Mouse (Mus musculus) c-Kit-positive CD71-positive TER-119-positive erythroid progenitor cells, embryonic 14.5 days (primary cell): ENCODE results near the gene Exosc6.
"Not testable (repeated sequence)": the region's sequence is repeated elsewhere in the genome, so short reads cannot be mapped to it uniquely, and the experiment has no call there.

Experiments used
- DNase-seq: peaks from one replicate; pipeline ENCODE4 v3.0.0-alpha.2; 2013; ENCODE audit warnings: low spot score

Exosc6 gene

DNA sequence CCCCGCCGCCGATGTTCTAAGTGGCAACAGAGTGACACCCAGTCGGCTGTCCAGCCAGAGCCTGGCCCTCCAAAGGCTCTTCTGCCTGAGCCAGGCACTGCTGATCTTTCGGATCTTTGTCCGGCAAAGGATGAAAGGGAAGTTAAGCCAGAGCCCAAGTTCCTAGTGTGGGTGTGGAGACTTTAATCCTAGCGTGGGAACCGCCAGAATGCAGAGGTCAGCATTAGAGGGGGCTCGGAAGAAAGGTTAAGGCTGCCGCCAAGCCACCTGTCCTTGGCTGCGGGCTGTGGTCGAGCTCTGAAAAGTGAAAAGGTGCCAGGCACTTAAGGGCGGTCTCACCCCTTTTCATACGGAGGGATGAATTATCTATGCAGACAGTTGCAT, 5.5 kb downstream of the Exosc6 start:
- DNase-seq = no peak

DNA sequence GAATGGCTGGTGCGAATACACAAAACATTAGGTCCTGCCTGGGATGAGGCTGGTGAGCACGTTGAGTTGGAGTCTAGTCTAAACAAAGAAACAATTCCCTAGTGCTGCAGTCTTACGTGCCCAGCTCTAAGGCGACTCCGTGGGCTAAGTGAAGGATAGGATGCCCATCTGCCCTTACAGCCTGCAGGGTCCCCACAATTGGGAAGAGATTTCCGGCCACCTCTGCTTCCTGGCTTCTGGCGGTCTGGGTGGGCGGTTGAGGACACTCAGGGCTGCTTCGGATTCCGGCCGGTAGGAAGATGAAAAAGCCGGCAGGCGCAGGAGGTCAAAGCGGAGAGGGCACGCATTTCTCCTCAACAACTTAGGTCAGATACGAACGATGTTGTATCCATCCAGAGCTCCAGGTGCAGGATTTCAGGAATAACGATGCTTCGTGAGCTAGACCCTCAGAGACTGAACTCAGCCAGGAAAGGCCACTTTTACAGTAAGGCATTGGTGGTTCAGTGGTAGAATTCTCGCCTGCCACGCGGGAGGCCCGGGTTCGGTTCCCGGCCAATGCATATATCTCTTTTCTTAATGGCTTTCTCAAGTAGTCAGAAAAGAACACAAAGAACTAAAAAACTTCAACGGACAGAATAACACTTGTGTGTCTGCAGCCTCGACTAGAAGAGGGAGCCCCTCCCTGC, 6.1 kb downstream of the Exosc6 start:
- DNase-seq = peak; percentile 81

DNA sequence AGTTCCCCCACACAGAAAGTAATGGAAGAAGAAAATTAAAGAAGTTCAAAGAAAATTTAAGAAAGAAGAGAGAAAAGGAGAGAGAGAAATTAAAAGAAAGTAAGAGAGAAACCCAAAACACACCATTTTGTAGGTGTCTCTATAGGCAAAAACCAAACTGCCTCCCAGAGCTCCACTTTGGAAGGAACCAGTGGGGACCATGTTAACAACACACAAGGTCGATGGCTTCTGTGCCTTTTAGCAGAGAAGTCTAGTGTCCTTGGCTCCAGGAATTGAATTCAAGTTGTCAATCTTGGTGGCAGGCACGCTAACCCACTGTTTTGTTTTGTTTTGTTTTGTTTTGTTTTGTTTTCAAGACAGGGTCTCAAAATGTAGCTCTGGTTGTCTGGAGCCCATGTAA, 6.8 kb downstream of the Exosc6 start:
- DNase-seq = no peak

DNA sequence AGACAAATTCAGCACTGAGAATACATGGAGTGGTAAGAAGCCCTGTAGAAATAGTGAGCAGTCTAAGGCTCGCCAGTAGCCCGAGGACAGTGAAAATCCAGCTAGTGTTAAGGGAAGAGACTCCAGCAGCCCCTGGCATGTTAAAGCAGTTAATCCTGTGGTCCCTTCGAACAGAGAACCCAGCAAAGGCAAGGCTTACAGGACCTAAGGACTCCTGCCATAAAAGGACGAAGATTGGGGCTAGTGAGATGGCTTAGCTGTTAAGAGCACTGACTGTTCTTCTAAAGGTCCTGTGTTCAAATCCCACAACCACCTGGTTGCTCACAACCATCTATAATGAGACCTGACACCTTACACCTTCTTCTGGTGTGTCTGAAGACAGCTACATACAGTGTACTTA, 10.2 kb downstream of the Exosc6 start:
- no peak for DNase-seq

DNA sequence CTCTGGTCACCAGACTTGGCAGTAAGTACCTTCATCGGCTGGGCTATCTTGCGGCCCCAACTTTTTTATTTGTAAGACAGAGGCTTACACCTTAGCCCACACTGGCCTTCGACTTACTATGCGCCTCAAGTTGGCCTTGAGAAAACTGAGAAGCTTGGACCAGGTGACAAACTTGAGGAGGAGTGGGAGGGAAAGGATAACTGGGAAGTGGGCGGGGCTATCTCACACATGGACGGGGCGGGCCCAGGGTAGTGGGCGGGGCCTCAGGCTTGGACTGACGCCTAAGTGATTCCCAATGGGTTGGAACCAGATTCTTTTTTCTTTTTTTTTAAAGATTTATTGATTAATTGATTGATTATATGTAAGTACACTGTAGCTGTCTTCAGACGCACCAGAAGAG, 11.3 kb downstream of the Exosc6 start:
- no peak for DNase-seq

DNA sequence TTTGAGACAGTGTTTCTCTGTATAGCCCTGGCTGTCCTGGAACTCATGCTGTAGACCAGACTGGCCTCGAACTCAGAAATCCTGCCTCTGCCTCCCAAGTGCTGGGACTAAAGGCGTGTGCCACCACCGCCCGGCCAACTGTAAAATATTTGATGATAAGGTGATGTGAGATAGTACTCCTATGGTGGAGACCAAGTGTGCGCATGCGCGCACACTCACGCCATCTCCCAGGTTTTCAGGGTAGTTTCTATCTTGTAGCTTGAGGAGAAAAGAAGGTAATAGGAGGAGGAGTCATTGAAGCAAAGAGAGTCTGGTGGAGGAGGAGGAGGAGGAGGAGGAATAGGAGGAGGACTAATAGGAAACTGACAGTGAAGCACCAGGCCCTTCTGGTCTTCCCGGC, 12.5 kb downstream of the Exosc6 start:
- DNase-seq = not testable (repeated sequence)

DNA sequence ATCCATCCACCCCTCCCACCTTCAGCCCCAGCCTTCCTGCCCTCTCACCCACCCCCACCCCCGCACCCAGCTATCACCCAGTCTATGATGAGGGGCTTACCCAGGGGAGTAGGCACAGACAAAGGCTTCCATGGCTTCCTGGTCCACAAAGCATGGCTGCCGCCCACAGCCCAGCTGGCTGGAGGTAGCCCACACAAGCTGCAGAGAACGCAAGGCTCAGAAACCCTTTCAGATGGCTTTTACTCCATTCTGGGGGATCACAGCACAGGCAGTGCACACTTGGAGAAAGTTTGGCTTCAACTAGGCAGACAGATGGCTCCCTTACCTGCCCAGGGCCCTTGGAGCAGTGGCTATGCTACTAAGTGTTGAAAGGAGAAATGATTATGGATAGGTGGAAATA, 19.8 kb downstream of the Exosc6 start:
- DNase-seq = no peak

DNA sequence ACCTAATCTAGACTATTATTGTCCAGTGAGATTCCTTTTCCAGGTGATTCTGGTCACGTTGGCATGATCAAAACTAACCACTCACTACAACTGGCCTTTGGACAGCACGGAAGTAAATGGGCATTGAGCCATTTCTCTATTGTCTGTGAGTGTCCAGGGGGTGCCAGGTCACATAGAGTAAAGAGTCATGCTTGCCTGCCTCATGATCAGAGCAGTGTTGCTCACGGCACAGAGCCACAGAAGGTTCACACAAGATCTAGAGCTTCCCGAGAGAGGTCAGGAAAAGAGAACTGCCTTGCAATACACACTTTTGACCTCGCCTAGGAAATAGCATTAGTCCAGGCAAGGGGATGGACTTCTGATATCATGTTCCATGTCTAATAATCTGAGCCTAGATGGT, 23.3 kb downstream of the Exosc6 start:
- no peak for DNase-seq

DNA sequence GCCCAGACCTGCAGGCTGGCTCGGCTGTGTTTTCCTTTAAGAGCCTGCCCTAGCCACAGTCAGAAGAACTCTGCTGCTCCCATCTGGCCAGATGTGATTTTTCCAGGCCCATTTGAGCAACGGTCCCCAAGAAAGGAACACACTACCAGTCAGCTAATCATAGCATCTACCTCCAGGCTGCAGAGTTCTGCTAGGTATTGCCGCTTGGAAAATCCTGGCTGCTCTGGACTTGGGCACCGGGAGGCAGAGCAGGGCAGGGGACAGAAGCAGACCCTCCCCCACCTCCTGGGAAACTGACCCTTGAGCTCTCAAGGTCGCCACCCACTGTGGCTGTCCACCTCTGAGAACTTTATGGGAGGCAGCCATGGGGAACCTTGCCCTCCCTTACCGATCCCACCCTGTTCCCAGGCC, 23.7 kb downstream of the Exosc6 start:
- no peak for DNase-seq

DNA sequence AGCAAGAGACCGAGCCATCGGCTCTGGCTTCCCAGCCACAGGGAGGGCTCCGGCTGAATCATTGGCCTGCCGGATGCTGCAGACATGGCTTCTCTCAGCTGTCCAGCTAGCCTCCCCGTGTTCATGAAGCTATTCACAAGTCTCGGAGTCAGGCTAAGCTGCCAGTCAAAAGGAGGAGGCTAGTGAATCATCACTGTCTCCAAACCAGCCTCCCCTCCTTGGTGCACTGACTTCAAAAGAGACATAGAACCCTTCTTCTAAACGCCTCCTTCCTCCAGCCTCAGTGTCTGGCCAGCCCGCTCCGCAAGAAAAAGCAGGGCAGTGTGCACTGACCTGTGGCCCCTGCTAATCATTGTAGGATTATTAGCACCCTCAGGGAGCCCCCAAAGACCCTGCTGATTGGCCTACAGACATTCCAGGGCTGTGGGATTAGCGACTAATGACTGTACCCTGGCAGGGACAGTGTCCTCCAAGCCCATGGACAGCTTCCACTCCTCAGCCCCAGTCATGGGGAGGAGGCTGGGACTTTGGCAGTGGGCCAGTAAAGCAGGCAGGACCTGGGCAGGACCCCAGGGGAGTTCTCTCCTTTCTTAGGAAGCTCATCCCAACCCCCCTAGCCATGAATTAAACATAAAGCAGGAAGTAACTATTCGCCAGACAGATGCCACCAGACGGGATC, 25.6 kb downstream of the Exosc6 start:
- DNase-seq = no peak

DNA sequence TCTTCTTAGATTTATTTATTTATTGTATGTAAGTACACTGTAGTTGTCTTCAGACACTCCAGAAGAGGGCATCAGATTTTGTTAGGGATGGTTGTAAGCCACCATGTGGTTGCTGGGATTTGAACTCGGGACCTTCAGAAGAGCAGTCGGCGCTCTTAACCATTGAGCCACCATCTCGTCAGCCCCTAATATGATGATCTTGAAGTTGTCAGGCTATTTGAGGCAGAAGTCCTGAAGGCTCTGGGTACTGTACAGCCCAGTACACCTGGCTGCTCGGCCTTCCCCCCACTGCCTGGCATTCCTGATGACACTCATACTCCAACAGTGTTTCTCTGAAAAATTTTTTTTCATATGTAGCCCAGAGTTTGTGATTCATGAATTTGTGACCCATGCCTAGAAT, 27.8 kb downstream of the Exosc6 start:
- not testable (repeated sequence) for DNase-seq

DNA sequence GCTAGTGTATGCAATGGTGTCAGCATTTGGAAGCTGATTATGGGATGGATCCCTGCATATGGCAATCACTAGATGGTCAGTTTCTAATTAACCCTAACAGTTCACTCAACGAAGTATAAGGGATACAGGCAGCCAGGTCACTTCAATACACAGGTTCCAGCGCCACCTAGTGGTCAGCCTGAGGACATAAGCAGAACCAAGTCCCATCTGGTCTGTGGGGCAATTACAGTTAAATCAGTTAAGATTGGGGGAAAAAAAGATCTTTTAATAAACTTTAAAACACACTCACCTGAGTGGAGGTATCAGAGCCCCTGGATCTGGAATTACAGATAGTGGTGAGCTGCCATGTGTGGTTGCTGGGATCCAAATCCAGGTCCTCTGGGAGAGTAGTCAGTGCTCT, 34.0 kb downstream of the Exosc6 start:
- peak; percentile 77 for DNase-seq

DNA sequence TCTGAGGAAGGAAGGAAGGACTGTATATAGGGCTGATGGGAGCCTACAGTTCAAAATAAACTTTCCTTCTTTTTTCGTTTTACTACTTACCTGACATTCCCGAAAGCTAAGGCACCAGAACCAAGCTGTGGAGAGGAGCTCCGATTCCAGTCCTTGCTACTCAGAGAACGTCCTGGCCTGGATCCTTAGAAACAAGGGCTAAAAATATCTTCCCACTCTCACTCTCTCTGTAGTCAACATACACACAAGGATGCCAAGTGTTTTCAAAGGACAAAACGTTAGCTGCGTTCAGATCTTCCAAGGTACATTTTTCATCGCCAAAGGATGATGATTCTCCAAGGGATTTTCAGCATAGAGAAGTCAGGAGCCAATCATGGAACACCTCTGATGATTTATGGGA, 35.6 kb downstream of the Exosc6 start:
- no peak for DNase-seq

DNA sequence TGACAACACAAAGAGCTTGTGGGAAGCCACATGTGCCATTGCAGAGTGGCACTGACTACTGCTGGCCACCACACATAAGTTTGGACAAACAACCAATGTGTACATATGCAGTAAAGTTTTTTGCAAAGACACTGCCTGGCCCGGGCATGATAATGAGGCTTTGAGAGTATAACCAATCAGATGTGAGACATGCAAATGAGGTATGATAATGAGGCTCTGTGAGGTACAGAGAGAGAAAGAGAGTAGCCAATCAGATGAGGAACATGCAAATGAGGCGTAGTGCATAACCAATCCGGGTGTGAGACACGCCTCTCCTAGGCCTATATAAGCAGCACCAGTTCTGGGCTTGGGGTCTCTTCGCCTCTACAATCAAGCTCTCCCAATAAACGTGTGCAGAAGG, 36.2 kb downstream of the Exosc6 start, which contains the start of gene Clec18a:
Gene Clec18a (minus strand): TSS at position 101 of the 400 bp plus-strand sequence.
- DNase-seq = not testable (repeated sequence)

DNA sequence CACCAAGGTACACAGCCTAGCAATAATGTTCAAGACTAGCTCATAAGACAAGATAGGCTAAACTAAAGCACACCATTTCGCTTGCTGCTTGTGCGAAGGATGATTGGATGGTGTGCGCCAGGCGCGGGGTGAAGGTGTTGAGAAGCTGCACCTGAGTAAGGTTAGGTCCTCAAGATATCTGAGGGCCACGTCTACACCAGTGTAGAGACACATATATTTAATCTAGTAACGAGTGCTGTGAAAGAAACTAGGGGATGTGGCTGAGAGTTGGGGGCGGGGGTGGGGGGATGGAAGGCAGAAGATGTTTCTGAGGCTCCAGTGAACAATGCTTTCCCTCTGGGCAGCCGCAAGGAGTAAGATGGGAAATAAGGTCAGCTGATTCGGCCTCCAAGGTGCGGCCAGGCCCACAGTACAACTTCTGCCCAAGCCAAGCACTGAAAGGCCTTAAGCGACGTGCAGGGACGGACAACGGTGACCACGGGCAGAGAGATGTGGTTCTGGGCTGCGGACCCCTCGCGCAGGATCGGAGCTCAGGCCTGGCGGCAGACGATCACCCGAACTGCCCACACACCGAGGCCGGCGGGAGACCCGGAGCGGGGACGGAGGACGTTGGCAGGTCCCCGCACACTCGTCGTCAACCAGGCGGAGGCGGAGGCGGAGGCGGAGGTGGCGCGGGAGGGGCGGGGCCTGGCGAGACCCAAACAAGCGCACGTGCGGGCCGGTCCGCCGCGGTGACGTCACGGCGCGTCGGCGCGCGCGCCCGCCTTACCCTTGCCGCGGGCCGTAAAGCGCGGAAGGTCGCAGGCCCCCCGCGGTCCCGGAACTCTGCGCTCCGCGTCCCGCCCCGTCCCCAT, 38.0 kb downstream of the Exosc6 start, which contains the start of gene Pdpr:
Gene Pdpr (plus strand): TSS at position 766 of the 854 bp plus-strand sequence.
- peak; percentile 79 for DNase-seq

DNA sequence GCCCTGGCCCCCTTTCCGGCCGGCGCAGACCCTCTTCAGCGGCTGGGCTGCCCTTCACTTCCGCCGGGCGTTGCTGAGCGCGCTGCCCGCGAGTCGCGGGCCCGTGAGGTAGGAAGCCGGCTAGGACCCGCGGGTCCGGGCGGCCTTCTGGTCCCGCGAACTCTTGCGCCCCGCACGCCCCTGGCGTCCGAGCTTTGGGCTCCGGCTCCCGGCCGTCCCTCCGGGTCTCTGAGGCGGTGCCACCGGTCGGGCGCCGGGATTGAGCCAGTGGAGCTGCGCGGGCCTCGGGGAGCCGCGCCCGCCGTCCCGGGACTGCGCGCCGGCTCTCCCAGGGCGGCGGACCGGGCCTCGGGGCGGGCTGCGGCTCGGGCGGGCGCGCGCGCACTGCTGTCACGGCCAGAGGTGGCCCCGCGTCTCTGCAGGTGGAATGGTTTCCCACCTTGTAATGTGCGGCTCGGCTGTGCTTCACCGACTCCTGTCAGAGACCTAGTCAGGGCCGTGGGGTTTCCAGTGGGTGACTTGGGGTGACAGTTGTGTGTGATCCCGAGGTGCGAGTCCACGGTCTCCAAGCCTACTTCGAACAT, 38.7 kb downstream of the Exosc6 start:
- not testable (repeated sequence) for DNase-seq
